Mouse (Mus musculus) adrenal gland, adult (tissue): ENCODE measurements around the gene Hdac5.
A peak's percentile ranks its signal among the peaks of the same experiment; 100 is the strongest.
"Not testable (repeated sequence)": the region's sequence is repeated elsewhere in the genome, so short reads cannot be mapped to it uniquely, and the experiment has no call there.

ENCODE experiments used
- DNase-seq, 2 experiments: peaks; one replicate each; pipeline ENCODE4 v3.0.0; 2022 to 2023; ENCODE audit warnings: low spot score in 1 of 2; ENCODE audit not compliant: inconsistent age in 2 of 2

Hdac5 gene

DNA sequence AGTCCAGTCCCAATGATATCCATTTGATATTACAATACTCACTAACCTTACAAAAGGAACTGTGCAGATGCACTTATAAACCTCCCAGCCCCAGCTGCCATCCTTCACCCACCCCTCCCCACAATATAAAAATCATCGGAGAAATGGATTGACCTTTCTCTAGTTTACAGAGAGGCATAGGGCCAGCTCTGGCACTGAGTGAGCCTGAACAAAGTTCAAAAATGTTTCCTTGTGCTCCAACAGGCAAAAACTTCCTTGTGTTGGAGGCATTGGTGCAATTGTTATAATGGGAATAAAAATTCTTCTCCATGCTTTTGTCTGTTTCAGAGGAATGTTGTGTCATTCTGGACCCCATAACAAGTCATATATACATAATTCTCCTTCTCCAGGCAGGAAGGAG, 43.7 kb downstream of the Hdac5 start:
- DNase-seq = no peak

- no peak for DNase-seq
Observed at GRCm38 (mm10) chr11:102185677-102186076, 44.3 kb downstream of the Hdac5 start.

- peak; percentile 96 to 98 for DNase-seq
Observed at GRCm38 (mm10) chr11:102184646-102185495, 45.1 kb downstream of the Hdac5 start, which contains the start of gene Lsm12. TSS of gene Lsm12 (minus strand) at chr11:102185296.

DNA sequence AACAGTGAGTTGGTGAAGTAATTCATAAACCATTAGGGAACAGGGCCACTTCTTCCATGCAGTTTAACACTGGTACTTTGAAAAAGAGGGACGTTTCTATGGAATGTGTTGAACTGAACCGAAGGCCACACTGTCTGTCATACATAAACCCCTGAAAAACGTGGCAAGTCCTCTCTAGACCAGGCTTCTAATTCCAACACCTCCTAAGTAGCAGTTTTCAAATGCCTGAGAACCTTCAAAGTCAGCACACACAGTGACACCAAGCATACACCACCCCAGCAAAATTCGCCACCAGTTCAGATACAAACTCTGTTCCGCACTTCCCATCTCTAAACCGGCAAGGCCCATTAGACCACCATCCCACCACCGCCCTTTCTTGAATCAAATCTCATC, 45.7 kb downstream of the Hdac5 start:
- DNase-seq = no peak

DNA sequence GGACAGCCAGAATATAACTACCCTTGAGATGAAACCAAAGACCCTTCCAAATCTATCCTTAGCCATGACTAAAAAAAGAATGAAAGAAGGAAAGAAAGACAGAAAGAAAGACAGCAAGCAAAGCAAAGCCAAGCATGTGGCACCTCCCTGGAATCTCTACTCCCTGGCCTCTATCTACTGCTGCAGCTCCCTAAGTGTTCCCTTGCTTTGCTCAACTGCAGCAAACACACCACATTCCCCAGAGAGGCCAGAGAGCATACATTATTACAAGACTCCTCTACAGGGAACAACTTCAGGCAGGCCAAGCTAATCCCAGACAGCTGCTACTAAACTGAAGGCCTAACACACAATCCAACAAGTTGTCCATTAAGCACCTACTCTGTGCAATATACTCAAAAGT, 50.1 kb downstream of the Hdac5 start:
- DNase-seq = no peak

DNA sequence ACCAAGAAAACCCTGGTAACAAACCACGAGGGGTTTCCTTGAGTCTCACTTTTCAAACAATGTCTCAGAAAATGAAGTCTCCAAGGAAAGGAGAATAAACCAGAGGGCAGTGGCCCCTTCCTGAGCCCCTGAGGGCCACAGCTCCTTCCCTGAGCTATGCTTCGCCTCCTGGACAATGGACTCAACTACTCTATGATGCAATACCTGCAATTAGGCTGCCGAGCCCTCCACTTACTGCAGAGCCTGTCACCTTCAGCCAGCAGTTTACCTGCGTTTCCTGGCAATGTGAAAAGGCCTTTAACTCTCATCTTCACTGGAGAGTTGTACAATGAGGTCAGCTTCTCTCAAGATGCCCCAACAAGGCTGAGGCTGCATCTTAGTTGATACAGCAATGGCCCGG, 61.3 kb downstream of the Hdac5 start:
- no peak for DNase-seq

- no peak for DNase-seq
Observed at GRCm38 (mm10) chr11:102167539-102167938, 62.4 kb downstream of the Hdac5 start.

DNA sequence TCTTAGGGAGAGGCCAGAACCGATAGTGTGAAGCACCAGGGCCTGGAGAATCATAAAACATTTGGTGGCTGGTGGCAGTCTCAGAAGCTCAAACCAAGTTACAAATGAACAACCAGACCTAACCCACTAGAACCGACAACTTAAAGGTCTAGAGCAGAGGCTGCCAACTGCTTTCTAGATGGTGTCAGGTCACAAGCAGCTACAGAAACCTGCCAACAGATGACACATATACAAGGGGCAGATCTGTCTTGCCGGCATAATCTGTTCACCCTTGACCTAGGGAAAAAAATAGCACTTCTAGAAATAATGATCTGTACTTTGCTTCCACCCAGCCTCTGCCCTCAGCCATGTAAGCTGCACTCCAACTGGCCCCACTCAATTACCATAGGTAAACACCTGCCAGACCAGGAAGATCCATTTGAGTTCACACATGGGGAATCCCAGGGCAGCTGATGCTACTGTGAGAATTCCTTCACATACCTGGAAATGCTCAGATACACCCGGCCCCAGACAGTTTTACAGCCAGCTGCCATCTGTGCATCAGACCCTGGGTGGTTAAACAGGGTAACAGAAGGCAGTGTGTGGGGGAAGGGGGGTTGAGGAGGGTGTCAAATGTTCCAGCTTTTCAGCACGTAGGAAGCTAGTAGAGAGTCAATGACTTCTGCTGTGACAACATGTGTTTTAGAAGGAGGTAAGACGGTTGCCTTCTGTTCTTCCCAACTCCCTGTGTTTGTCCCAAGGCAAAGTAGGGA, 63.8 kb downstream of the Hdac5 start:
- DNase-seq = no peak

DNA sequence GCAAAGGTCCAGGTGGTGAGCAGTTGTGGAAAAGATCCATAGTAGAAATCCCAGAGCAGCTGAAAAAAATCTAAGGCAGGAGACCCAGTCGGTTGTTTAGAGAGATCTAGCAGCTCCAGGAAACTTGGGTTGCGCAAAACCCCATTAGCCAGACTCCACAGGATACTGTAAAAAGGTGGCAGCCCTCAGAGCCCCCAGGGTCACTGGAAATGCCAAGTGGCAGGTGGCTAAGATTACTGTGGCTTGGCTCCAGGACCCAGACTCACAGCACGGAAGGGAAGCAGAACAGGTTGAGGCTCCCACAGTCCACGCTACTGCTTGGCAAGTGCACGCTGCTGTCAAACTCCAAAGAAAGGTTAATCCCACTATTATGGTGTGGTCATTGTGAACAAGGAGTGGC, 70.2 kb downstream of the Hdac5 start:
- peak in 1 of 2 experiments; percentile 69 for DNase-seq

DNA sequence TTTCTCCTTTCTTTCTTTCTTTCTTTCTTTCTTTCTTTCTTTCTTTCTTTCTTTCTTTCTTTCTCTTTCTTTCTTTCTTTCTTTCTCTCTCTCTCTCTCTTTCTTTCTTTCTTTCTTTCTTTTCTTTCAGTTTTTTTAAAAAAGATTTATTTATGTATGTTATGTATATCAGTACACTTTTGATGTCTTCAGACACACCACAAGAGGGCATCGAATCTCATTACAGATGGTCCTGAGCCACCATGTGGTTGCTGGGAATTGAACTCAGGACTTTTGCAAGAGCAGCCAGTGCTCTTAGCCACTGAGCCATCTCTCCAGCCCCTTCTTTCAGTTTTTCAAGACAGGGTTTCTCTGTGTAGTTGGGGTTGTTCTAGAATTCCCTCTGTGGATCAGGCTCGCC, 71.9 kb downstream of the Hdac5 start:
- DNase-seq = not testable (repeated sequence)

GRCm38 (mm10) chr11:102156786-102157089, 73.2 kb downstream of the Hdac5 start:
- DNase-seq = no peak

DNA sequence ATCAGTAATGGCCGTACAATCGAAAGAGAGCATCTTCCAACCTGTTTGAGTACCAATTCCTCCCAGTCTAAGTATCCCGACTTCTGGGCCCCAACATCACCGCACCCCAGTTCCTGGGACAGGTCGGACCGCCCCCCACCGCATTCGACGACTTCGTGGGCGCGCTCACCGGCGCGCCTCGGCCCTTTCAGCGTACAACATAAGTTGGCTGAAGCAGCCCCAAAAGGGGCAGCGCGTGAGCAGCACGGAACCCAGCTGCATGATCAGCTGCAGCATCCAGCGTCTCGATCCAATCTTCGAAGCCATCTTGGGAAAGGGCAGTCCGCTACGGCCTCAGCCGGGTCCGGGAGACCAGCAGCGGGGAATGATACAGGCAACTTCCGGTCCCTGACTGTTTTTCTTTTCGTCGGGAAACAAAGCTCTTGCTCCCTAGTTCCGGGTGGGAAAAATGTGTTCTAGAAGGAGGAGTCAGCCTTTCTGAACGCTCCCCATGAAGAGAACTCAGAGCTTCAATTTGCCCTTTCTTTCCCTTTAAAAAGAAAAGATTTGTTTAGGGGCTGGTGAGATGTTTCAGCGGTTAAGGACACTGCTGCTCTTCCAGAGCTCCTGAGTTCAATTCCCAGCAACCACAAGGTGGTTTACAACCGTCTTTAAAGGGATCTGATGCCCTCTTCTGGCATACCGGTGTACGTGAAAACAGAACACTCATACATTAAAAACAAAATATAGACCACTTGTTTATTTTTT, 73.8 kb downstream of the Hdac5 start, which contains the start of gene Tmem101:
Tmem101 (minus strand) TSS at position 366 of the 747 bp plus-strand sequence.
- DNase-seq = peak; percentile 91 to 97

GRCm38 (mm10) chr11:102147213-102147989, 82.6 kb downstream of the Hdac5 start:
- peak in 1 of 2 experiments; percentile 38 for DNase-seq

DNA sequence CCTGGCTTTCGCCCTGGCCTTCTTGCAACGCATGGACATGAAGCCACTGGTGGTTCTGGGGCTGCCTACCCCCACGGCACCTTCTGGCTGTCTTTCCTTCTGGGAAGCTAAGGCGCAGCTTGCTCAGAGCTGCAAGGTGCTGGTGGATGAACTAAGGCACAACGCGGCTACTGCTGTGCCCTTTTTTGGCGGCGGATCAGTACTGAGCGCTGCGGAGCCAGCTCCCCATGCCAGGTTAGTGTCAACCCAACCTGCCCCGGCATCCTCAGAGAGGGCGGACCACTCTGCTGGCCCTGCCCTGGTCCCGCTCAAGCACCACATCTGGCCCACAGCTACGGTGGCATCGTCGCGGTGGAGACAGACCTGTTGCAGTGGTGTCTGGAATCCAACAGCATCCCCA, 83.4 kb downstream of the Hdac5 start:
- no peak for DNase-seq

GRCm38 (mm10) chr11:102146005-102146404, 84.0 kb downstream of the Hdac5 start:
- peak in 1 of 2 experiments; percentile 52 for DNase-seq

GRCm38 (mm10) chr11:102145471-102146001, 84.4 kb downstream of the Hdac5 start, which contains the start of gene Nags:
TSS of gene Nags (plus strand) at chr11:102145513.
- peak in 1 of 2 experiments; percentile 26 for DNase-seq

GRCm38 (mm10) chr11:102144957-102145470, 85.0 kb downstream of the Hdac5 start:
- no peak for DNase-seq
